Mouse (Mus musculus): Measurements from ENCODE around the gene Akap2. TPM values are rescaled to one million over a fixed set of nuclear protein-coding genes. Genes with fewer than 3 reads are reported as not detected.

Akap2 gene
- total RNA-seq, 2 experiments from 2014 or later: 42.1 to 46.8 TPM

- DNase-seq (ENCODE audit: low spot score in 2 of 2): no peak
Observed at GRCm38 (mm10) chr4:57755085-57755484, 37.6 kb downstream of the Akap2 start.

GRCm38 (mm10) chr4:57757997-57758396, 40.5 kb downstream of the Akap2 start:
- peak in 1 of 2 experiments; percentile 25 for DNase-seq (ENCODE audit: low spot score in 2 of 2)

GRCm38 (mm10) chr4:57762424-57762823, 45.0 kb downstream of the Akap2 start:
- DNase-seq (ENCODE audit: low spot score in 2 of 2): no peak

- DNase-seq (ENCODE audit: low spot score in 2 of 2): no peak
Observed at GRCm38 (mm10) chr4:57764392-57764791, 46.9 kb downstream of the Akap2 start.

- DNase-seq (ENCODE audit: low spot score in 2 of 2): no peak
Observed at GRCm38 (mm10) chr4:57764926-57765325, 47.5 kb downstream of the Akap2 start.

- no peak for DNase-seq (ENCODE audit: low spot score in 2 of 2)
Observed at GRCm38 (mm10) chr4:57765806-57766205, 48.3 kb downstream of the Akap2 start.

GRCm38 (mm10) chr4:57769007-57769406, 51.5 kb downstream of the Akap2 start:
- no peak for DNase-seq (ENCODE audit: low spot score in 2 of 2)

GRCm38 (mm10) chr4:57770185-57770823, 52.8 kb downstream of the Akap2 start:
- DNase-seq (ENCODE audit: low spot score in 2 of 2): no peak

GRCm38 (mm10) chr4:57771558-57772219, 54.2 kb downstream of the Akap2 start:
- no peak for DNase-seq (ENCODE audit: low spot score in 2 of 2)

GRCm38 (mm10) chr4:57772851-57773510, 55.5 kb downstream of the Akap2 start:
- DNase-seq (ENCODE audit: low spot score in 2 of 2): no peak

GRCm38 (mm10) chr4:57774517-57774916, 57.1 kb downstream of the Akap2 start:
- DNase-seq (ENCODE audit: low spot score in 2 of 2): no peak

GRCm38 (mm10) chr4:57775582-57775981, 58.1 kb downstream of the Akap2 start:
- DNase-seq (ENCODE audit: low spot score in 2 of 2): no peak

- DNase-seq (ENCODE audit: low spot score in 2 of 2): no peak
Observed at GRCm38 (mm10) chr4:57780403-57780802, 62.9 kb downstream of the Akap2 start.

- no peak for DNase-seq (ENCODE audit: low spot score in 2 of 2)
Observed at GRCm38 (mm10) chr4:57780833-57781641, 63.6 kb downstream of the Akap2 start.

GRCm38 (mm10) chr4:57781994-57782393, 64.5 kb downstream of the Akap2 start:
- peak; percentile 48 to 52 for DNase-seq (ENCODE audit: low spot score in 2 of 2)

GRCm38 (mm10) chr4:57782549-57783390, 65.3 kb downstream of the Akap2 start:
- no peak for DNase-seq (ENCODE audit: low spot score in 2 of 2)

- DNase-seq (ENCODE audit: low spot score in 2 of 2): no peak
Observed at GRCm38 (mm10) chr4:57783391-57783770, 65.9 kb downstream of the Akap2 start.

- no peak for DNase-seq (ENCODE audit: low spot score in 2 of 2)
Observed at GRCm38 (mm10) chr4:57783853-57784600, 66.6 kb downstream of the Akap2 start.

- no peak for DNase-seq (ENCODE audit: low spot score in 2 of 2)
Observed at GRCm38 (mm10) chr4:57788709-57789108, 71.3 kb downstream of the Akap2 start.

- DNase-seq (ENCODE audit: low spot score in 2 of 2): no peak
Observed at GRCm38 (mm10) chr4:57789118-57789517, 71.7 kb downstream of the Akap2 start.

Measured in left cerebral cortex, adult 18-20 months (tissue).